Mouse (Mus musculus): Measurements from ENCODE around the gene Rtca. TPM values are rescaled to one million over a fixed set of nuclear protein-coding genes. Genes with fewer than 3 reads are reported as not detected.

Gene Rtca
- polyA plus RNA-seq (2015; fragmentation: Nextera tagmentation; extraction: Ambion mirVana): 73.9 and 76.3 TPM in 2 replicates

DNA sequence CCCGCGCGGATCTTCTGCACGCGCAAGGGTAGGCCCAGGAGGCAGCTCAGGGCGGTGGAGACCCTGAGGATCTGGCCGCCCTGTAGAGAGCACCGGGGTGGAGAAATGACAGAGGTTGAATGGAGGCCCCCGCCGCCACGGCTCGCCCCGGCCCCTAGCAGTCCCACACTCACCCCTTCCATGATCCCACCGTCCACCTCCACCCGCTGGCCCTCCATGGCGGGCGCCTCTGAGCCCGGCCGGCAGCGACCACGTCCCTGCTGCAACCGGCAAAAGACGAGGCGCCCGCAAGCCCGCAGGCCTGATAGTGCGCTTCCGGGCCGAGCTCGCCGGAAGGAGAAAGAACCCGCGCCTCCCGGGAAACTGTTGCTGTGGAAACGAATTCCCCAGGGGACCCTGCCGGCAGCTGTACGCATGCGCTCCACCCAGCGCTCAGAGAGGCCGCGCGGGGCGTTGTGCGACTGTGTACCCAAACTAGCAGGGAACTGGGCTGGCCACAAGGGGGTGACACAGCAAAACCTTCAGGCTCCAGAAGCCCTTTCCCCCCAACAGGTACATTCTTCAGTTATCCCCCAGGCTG lies at the start of gene Rtca:
Rtca (minus strand) TSS at position 437 of the 580 bp plus-strand sequence.
- Histone ChIP-seq H3K4me1 (ENCODE audit: insufficient read depth, low read length) (peaks cover 14% of the 10 kb centered on the region), H3K36me3 (ENCODE audit: insufficient read depth, low read length) (peaks cover 21% of the 10 kb centered on the region), H3K4me3 (ENCODE audit: low read length) (peak within 1 kb of the TSS; percentile 83), H3K27ac (ENCODE audit: low read length) (peak within 1 kb of the TSS; percentile 57), H3K9ac (replicated peaks; ENCODE audit: low read length) (peak within 1 kb of the TSS; percentile 84), H3K27me3 (ENCODE audit: insufficient read depth, low read length) (no peaks in the 10 kb centered on the region), H3K4me2 (replicated peaks; ENCODE audit: low read depth, low read length) (peak within 1 kb of the TSS; percentile 72), H3K9me3 (ENCODE audit: low read length) (no peaks in the 10 kb centered on the region)
- peak; percentile 96 for ATAC-seq (ENCODE audit: low FRiP score, low TSS enrichment)
- WGBS: 0% methylated on average over 42 of the region's 44 CpGs

DNA sequence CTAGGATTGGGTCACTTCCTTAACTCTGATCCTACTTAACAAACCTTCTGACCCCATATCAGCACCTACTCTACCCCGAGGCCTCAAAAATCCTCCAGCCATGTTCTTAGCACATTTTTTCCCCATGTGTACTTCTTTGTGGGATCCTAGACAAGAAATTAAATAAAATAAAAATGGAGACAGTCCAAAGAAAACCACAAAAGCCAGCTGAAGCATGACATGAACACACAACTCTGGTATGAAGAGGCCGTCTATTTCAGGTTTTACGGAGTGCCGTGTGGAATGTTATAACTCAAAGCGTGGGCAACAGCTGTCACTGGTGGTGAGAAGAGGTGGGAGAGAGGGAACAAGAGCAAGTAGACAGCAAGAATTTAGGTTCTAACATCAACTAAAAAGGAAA lies 43.4 kb upstream of the Rtca start:
- Histone ChIP-seq H3K9ac (replicated peaks; ENCODE audit: low read length) (no peak overlapping the region), H3K4me3 (ENCODE audit: low read length) (no peak overlapping the region), H3K9me3 (ENCODE audit: low read length) (no peaks in the 10 kb centered on the region), H3K27me3 (ENCODE audit: insufficient read depth, low read length) (no peaks in the 10 kb centered on the region), H3K4me2 (replicated peaks; ENCODE audit: low read depth, low read length) (no peak overlapping the region), H3K27ac (ENCODE audit: low read length) (no peak overlapping the region), H3K36me3 (ENCODE audit: insufficient read depth, low read length) (peaks cover 18% of the 10 kb centered on the region), H3K4me1 (ENCODE audit: insufficient read depth, low read length) (no peaks in the 10 kb centered on the region)
- ATAC-seq (ENCODE audit: low FRiP score, low TSS enrichment): no peak
- WGBS: 89% methylated on average over 5 of the region's 5 CpGs

DNA sequence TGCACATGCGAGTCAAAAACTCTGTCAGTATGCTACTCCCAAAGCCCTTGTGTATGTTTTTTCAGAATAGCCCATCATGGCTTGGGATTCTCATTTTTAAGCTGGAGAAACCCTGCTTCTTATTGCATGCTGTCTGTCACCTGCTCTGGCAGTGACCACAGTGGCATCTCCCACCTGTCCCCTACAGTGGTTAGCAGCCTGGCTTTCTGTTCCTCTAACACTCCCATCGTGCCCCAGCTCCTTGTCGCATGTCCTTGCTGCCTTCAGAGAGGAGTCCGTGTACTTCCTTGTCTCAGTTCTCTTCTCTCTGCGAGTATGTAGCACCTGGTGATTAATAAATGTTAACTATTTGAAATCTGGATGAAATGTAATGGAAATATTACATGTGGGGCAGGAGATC lies 39.4 kb upstream of the Rtca start:
- Histone ChIP-seq H3K9ac (replicated peaks; ENCODE audit: low read length) (no peak overlapping the region), H3K9me3 (ENCODE audit: low read length) (no peaks in the 10 kb centered on the region), H3K4me2 (replicated peaks; ENCODE audit: low read depth, low read length) (no peak overlapping the region), H3K4me1 (ENCODE audit: insufficient read depth, low read length) (no peaks in the 10 kb centered on the region), H3K27me3 (ENCODE audit: insufficient read depth, low read length) (no peaks in the 10 kb centered on the region), H3K27ac (ENCODE audit: low read length) (no peak overlapping the region), H3K36me3 (ENCODE audit: insufficient read depth, low read length) (peaks cover 44% of the 10 kb centered on the region), H3K4me3 (ENCODE audit: low read length) (no peak overlapping the region)
- ATAC-seq (ENCODE audit: low FRiP score, low TSS enrichment): no peak
- 92% methylated on average over 5 of the region's 5 CpGs for WGBS

DNA sequence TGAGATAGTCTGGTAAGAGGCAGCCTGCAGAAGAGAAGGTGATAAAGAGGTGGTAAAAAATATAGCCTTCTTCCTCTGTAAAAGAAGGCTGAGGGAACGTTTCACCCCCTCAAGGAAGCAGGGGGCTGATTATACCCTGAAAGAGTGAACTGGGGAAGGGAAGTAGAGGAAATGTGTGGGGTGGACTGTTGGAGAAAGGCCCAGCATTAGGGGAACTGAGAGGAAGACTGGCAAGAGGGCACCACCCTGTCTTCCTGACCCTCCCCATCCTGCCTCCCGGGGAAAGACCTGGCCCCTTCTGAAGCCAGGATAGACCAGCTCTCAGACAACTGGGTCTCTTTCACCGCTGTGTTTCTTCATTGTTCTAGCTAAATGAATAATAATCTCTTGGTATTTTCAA lies 34.5 kb upstream of the Rtca start:
- ATAC-seq (ENCODE audit: low FRiP score, low TSS enrichment): no peak
- no peak overlapping the region for H3K27ac ChIP-seq (ENCODE audit: low read length)
- no peaks in the 10 kb centered on the region for H3K9me3 ChIP-seq (ENCODE audit: low read length)
- no peak overlapping the region for H3K9ac ChIP-seq (replicated peaks; ENCODE audit: low read length)
- peaks cover 36% of the 10 kb centered on the region for H3K36me3 ChIP-seq (ENCODE audit: insufficient read depth, low read length)
- 44% methylated on average over 3 of the region's 3 CpGs for whole genome bisulfite sequencing
- H3K27me3 ChIP-seq (ENCODE audit: insufficient read depth, low read length): no peaks in the 10 kb centered on the region
- H3K4me1 ChIP-seq (ENCODE audit: insufficient read depth, low read length): no peaks in the 10 kb centered on the region
- no peak overlapping the region for H3K4me3 ChIP-seq (ENCODE audit: low read length)
- no peak overlapping the region for H3K4me2 ChIP-seq (replicated peaks; ENCODE audit: low read depth, low read length)

DNA sequence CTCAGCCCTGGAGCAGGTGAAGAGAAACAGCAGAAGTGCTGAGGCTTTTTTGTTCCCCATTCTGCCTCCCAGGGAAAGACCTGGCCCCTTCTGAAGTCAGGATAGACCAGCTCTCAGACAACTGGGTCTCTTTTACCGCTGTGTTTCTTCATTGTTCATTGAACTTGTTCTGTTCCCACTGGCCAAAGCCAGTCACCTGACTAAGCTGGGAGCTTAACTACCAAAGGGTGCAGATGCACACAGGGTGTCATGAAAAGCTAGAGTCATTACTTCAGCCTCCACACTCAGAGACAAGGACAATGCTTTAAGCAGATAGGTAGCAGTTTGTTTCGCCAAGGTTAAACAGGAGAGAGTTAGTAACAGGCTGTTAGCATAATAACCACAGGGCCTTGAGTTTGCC lies 34.1 kb upstream of the Rtca start:
- Histone ChIP-seq H3K4me3 (ENCODE audit: low read length) (no peak overlapping the region), H3K27me3 (ENCODE audit: insufficient read depth, low read length) (no peaks in the 10 kb centered on the region), H3K4me1 (ENCODE audit: insufficient read depth, low read length) (no peaks in the 10 kb centered on the region), H3K36me3 (ENCODE audit: insufficient read depth, low read length) (peaks cover 36% of the 10 kb centered on the region), H3K27ac (ENCODE audit: low read length) (no peak overlapping the region), H3K9ac (replicated peaks; ENCODE audit: low read length) (no peak overlapping the region), H3K4me2 (replicated peaks; ENCODE audit: low read depth, low read length) (no peak overlapping the region), H3K9me3 (ENCODE audit: low read length) (no peaks in the 10 kb centered on the region)
- WGBS: 40% methylated on average over 2 of the region's 2 CpGs
- ATAC-seq (ENCODE audit: low FRiP score, low TSS enrichment): no peak

DNA sequence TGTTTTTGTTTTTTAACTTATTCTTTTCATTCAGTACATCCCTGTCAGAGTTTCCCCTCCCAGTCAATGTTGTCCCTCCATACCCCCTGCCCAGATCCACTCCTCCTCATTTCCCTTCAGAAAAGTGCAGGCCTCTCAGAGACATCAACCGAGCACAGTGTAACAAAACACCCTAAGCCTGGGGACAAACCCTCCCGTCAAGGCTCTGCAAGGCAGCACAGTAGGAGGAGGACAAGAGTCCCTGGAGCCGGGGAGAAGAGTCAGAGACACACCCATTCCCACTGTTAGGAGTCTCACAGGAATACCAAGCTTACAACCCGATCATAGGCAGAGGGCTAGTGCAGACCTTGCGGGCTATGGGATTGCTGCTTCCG lies 29.2 kb upstream of the Rtca start:
- H3K9me3 ChIP-seq (ENCODE audit: low read length): no peaks in the 10 kb centered on the region
- H3K9ac ChIP-seq (replicated peaks; ENCODE audit: low read length): no peak overlapping the region
- H3K4me2 ChIP-seq (replicated peaks; ENCODE audit: low read depth, low read length): no peak overlapping the region
- H3K4me3 ChIP-seq (ENCODE audit: low read length): no peak overlapping the region
- WGBS: 19% methylated on average over 6 of the region's 6 CpGs
- H3K4me1 ChIP-seq (ENCODE audit: insufficient read depth, low read length): peaks cover 5% of the 10 kb centered on the region
- no peaks in the 10 kb centered on the region for H3K27me3 ChIP-seq (ENCODE audit: insufficient read depth, low read length)
- peak overlapping the region; percentile 4; the same call in 1 of the 2 replicates for H3K27ac ChIP-seq (ENCODE audit: low read length)
- peak; percentile 75 for ATAC-seq (ENCODE audit: low FRiP score, low TSS enrichment)
- H3K36me3 ChIP-seq (ENCODE audit: insufficient read depth, low read length): peaks cover 29% of the 10 kb centered on the region

DNA sequence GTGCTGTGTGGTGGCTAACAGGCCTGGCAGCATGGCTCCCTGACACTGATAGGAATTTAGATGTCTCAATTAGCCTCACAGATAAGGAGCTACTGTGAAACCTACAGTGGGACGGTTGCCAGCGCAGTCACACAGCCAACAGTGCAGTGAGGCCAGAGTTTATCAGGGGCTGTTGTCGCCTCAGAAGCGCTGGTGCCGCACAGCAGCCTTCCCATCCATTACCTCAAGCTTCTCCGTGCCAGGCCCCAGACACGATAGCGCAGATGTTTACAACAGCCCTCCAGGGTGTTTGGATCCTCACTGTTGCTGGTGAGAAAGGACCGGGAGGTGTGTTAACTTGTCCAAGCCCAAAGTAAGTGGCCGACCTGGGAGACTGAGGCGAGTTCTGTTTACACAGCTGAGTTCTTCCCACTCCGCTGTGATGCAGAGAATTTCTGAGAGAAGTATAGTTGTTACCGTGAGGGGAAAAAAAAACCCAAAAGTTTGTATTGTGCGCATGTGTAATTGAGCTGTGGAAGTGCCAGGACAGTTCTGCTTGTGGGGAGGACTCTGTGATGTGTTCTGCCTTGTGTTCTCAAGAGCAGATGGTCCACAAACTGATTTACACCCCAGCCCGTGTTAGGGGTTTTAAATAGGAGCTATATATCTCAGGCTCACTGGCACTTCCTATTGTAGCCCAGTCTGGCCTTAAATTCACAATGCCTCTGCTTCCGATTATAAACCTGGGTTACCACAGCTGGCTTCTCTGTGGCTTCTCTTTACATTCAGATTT lies 28.6 kb upstream of the Rtca start:
- Histone ChIP-seq H3K27ac (ENCODE audit: low read length) (peak overlapping the region; percentile 4; the same call in 1 of the 2 replicates), H3K4me3 (ENCODE audit: low read length) (no peak overlapping the region), H3K4me1 (ENCODE audit: insufficient read depth, low read length) (peaks cover 5% of the 10 kb centered on the region), H3K36me3 (ENCODE audit: insufficient read depth, low read length) (peaks cover 29% of the 10 kb centered on the region), H3K4me2 (replicated peaks; ENCODE audit: low read depth, low read length) (no peak overlapping the region), H3K9me3 (ENCODE audit: low read length) (no peaks in the 10 kb centered on the region), H3K9ac (replicated peaks; ENCODE audit: low read length) (no peak overlapping the region), H3K27me3 (ENCODE audit: insufficient read depth, low read length) (no peaks in the 10 kb centered on the region)
- ATAC-seq (ENCODE audit: low FRiP score, low TSS enrichment): peak; percentile 74; the same call in 1 of the 2 replicates
- WGBS: 23% methylated on average over 16 of the region's 16 CpGs

DNA sequence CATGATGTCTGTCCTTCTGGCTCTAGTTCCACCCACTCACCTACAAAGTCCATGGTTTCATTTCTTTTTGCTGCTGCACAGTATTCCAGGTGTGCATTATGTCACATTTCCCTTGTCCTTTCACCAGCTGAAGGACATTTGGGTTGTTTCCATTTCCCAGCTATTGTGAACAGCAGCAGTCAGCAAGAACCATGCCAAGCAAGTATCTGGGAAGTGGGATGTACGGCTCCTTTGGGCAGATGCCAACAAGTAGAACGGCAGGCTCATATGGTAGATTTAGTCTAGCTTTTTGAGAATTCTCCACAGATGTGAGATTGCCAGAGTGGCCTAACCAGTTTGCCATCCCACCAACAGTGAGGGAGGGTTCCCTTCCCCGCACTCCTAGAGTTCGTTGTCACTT lies 22.8 kb upstream of the Rtca start:
- H3K9ac ChIP-seq (replicated peaks; ENCODE audit: low read length): no peak overlapping the region
- H3K4me3 ChIP-seq (ENCODE audit: low read length): no peak overlapping the region
- WGBS: 80% methylated on average over 4 of the region's 4 CpGs
- H3K36me3 ChIP-seq (ENCODE audit: insufficient read depth, low read length): peaks cover 21% of the 10 kb centered on the region
- ATAC-seq (ENCODE audit: low FRiP score, low TSS enrichment): no peak
- H3K4me1 ChIP-seq (ENCODE audit: insufficient read depth, low read length): no peaks in the 10 kb centered on the region
- no peak overlapping the region for H3K27ac ChIP-seq (ENCODE audit: low read length)
- H3K27me3 ChIP-seq (ENCODE audit: insufficient read depth, low read length): no peaks in the 10 kb centered on the region
- H3K9me3 ChIP-seq (ENCODE audit: low read length): no peaks in the 10 kb centered on the region
- no peak overlapping the region for H3K4me2 ChIP-seq (replicated peaks; ENCODE audit: low read depth, low read length)

DNA sequence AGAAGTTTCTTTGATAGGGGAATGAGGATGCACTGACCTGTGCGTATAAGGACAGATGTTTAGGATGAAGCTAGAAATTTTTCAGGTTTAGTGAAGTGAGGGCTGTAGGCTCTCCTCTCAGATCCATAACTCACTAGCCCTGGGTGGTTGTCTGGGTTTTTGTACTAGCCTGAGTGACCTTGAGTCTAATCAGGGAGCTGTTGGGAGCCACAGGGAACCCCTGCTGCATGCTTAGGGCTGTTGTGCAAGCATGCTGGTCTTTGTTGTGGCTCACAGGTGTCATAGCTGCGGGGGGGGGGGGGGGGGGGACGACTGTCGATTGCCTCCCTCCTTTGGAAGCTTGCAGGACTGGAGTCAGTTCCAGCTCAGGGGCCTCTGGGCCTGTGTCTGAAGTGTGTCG lies 21.7 kb upstream of the Rtca start:
- Histone ChIP-seq H3K27ac (ENCODE audit: low read length) (no peak overlapping the region), H3K9me3 (ENCODE audit: low read length) (no peaks in the 10 kb centered on the region), H3K4me1 (ENCODE audit: insufficient read depth, low read length) (no peaks in the 10 kb centered on the region), H3K4me3 (ENCODE audit: low read length) (no peak overlapping the region), H3K27me3 (ENCODE audit: insufficient read depth, low read length) (no peaks in the 10 kb centered on the region), H3K4me2 (replicated peaks; ENCODE audit: low read depth, low read length) (no peak overlapping the region), H3K9ac (replicated peaks; ENCODE audit: low read length) (no peak overlapping the region), H3K36me3 (ENCODE audit: insufficient read depth, low read length) (peaks cover 11% of the 10 kb centered on the region; the same call in 1 of the 2 replicates)
- no peak for ATAC-seq (ENCODE audit: low FRiP score, low TSS enrichment)
- 34% methylated on average over 4 of the region's 5 CpGs for WGBS

DNA sequence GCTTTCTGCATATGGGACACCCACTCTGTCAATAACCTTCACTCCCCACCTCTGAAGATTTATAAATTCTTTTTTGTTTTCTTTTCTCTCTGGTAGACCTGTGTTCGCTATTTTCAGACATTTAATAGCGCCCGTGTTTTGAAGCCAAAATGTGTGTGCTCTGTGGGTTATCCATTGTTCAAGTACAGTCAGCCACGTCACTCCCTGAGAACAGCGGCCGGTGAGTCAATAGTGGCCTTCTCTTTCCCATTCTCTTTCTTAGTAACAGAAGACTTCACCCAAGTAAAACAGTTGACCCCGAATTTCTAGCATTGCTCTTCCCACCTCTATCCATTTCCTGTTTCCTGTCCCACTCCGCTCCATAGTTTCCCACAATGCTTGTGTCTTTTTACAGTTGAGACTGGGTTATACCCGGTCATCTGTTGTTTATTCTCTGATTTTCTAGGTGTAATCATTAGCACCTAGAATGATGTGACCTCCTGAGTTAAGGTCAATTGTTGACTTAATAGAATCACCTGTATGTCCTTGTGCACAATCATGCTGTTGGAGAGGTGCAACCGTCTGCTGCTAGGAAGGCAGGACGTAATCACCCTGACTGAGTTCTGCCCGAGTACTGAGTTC lies 12.2 kb upstream of the Rtca start:
- Histone ChIP-seq H3K4me1 (ENCODE audit: insufficient read depth, low read length) (no peaks in the 10 kb centered on the region), H3K4me2 (replicated peaks; ENCODE audit: low read depth, low read length) (no peak overlapping the region), H3K36me3 (ENCODE audit: insufficient read depth, low read length) (0 out of 2 replicates have a peak, but pooled peaks cover 2% of the 10 kb centered on the region), H3K27me3 (ENCODE audit: insufficient read depth, low read length) (no peaks in the 10 kb centered on the region), H3K9me3 (ENCODE audit: low read length) (no peaks in the 10 kb centered on the region), H3K9ac (replicated peaks; ENCODE audit: low read length) (no peak overlapping the region), H3K27ac (ENCODE audit: low read length) (no peak overlapping the region), H3K4me3 (ENCODE audit: low read length) (no peak overlapping the region)
- no peak for ATAC-seq (ENCODE audit: low FRiP score, low TSS enrichment)
- 79% methylated on average over 12 of the region's 12 CpGs for WGBS

Data from kidney, embryonic 16.5 days (tissue).